Mouse (Mus musculus) myocyte (in vitro differentiated cells): ENCODE results near the gene Slc1a2. TPM values are rescaled to one million over a fixed set of nuclear protein-coding genes. Genes with fewer than 3 reads are reported as not detected.

ENCODE experiments used
- H3K27me3 ChIP-seq: one replicate; pipeline ENCODE4 v1.6.1; 2011; ENCODE audit not compliant: control insufficient read depth, insufficient read depth, insufficient read length
- H3K36me3 ChIP-seq: one replicate; pipeline ENCODE4 v1.6.1; 2011; ENCODE audit not compliant: control insufficient read depth, insufficient read depth
- H3K4me2 ChIP-seq: one replicate; pipeline ENCODE4 v1.6.1; 2011; ENCODE audit warnings: low read depth, control low read depth
- H3K4me3 ChIP-seq: one replicate; pipeline ENCODE4 v1.5.1; 2011; ENCODE audit warnings: mild to moderate bottlenecking, control low read depth, moderate library complexity
- H3K79me2 ChIP-seq: one replicate; pipeline ENCODE4 v1.6.1; 2011; ENCODE audit not compliant: control insufficient read depth, insufficient read depth
- H3ac ChIP-seq: one replicate; pipeline ENCODE4 v1.6.1; 2011; ENCODE audit not compliant: control insufficient read depth, insufficient read length
- CEBPB ChIP-seq: IDR thresholded peaks from 2 replicates; pipeline ENCODE4 v1.6.1; 2011; ENCODE audit warnings: mild to moderate bottlenecking, moderate library complexity; ENCODE audit not compliant: poor library complexity, insufficient read depth, severe bottlenecking
- E2F4 ChIP-seq: IDR thresholded peaks from one replicate; pipeline ENCODE4 v1.6.1; 2011; ENCODE audit warnings: mild to moderate bottlenecking, control low read depth, moderate library complexity; ENCODE audit not compliant: insufficient read depth
- MAX ChIP-seq: IDR thresholded peaks from one replicate; pipeline ENCODE4 v1.6.1; 2011; ENCODE audit warnings: low read depth, mild to moderate bottlenecking, control low read depth
- MYOD1 ChIP-seq, 3 experiments: IDR thresholded peaks; one replicate each; pipeline ENCODE4 v1.6.1; 2011; ENCODE audit warnings: control low read depth in 2 of 3, low read depth in 2 of 3, mild to moderate bottlenecking in 2 of 3, moderate library complexity in 1 of 3; ENCODE audit not compliant: insufficient read length in 2 of 3, control insufficient read depth in 1 of 3
- MYOG ChIP-seq, 3 experiments: IDR thresholded peaks; one replicate each; pipeline ENCODE4 v1.6.1; 2011; ENCODE audit warnings: control low read depth in 2 of 3, low read depth in 2 of 3, mild to moderate bottlenecking in 2 of 3; ENCODE audit not compliant: insufficient read length in 2 of 3, control insufficient read depth in 1 of 3, insufficient read depth in 1 of 3
- POLR2A ChIP-seq: IDR thresholded peaks from one replicate; pipeline ENCODE4 v1.6.1; 2011; ENCODE audit warnings: low read depth, mild to moderate bottlenecking, control low read depth, moderate library complexity; ENCODE audit not compliant: insufficient read length
- POLR2AphosphoS2 ChIP-seq: IDR thresholded peaks from one replicate; pipeline ENCODE4 v1.6.1; 2011; ENCODE audit warnings: low read depth, control low read depth; ENCODE audit not compliant: insufficient read length
- REST ChIP-seq: IDR thresholded peaks from one replicate; pipeline ENCODE4 v1.6.1; 2011; ENCODE audit warnings: mild to moderate bottlenecking, control low read depth, moderate library complexity; ENCODE audit not compliant: insufficient read depth, insufficient read length
- SRF ChIP-seq: IDR thresholded peaks from one replicate; pipeline ENCODE4 v1.6.1; 2011; ENCODE audit warnings: low read depth; ENCODE audit not compliant: control insufficient read depth, insufficient read length
- TCF12 ChIP-seq: IDR thresholded peaks from one replicate; pipeline ENCODE4 v1.6.1; 2011; ENCODE audit warnings: mild to moderate bottlenecking, control low read depth; ENCODE audit not compliant: poor library complexity, insufficient read depth, severe bottlenecking
- TCF3 ChIP-seq: IDR thresholded peaks from one replicate; pipeline ENCODE4 v1.6.1; 2011; ENCODE audit warnings: low read depth, control low read depth; ENCODE audit not compliant: insufficient read length
- USF1 ChIP-seq: IDR thresholded peaks from one replicate; pipeline ENCODE4 v1.6.1; 2011; ENCODE audit warnings: low read depth, mild to moderate bottlenecking, control low read depth, moderate library complexity
- polyA plus RNA-seq: library from polyadenylated mRNA; unstranded; fragments of >200 nt; fragmentation: generic; extraction: Trizol; gene quantifications from one replicate; pipeline ENCODE4 v1.2.1, GENCODE M21; 2012; ENCODE audit warnings: missing spikeins

The Slc1a2 gene
- polyA plus RNA-seq, 1 experiment: 0.02 TPM

- H3K4me3 ChIP-seq: no peak overlapping the region
- H3ac ChIP-seq: no peak overlapping the region
- no peaks in the 10 kb centered on the region for H3K79me2 ChIP-seq
- no peak for TF ChIP-seq E2F4
- H3K36me3 ChIP-seq: no peaks in the 10 kb centered on the region
- H3K4me2 ChIP-seq: no peak overlapping the region
- H3K27me3 ChIP-seq: peaks cover 23% of the 10 kb centered on the region
Observed at GRCm38 (mm10) chr2:102730788-102731187, 72.3 kb downstream of the Slc1a2 start.

- no peak overlapping the region for H3K4me2 ChIP-seq
- H3K27me3 ChIP-seq: peaks cover 23% of the 10 kb centered on the region
- no peak overlapping the region for H3K4me3 ChIP-seq
- H3ac ChIP-seq: no peak overlapping the region
- no peaks in the 10 kb centered on the region for H3K79me2 ChIP-seq
- H3K36me3 ChIP-seq: no peaks in the 10 kb centered on the region
- TF ChIP-seq MYOG (IDR thresholded peaks at IDR 0.05; ENCODE audit: control insufficient read depth in 1 of 3, insufficient read depth in 1 of 3, insufficient read length in 2 of 3, low read depth in 2 of 3): no peak
- no peak for TF ChIP-seq POLR2A
- no peak for TF ChIP-seq REST
- TF ChIP-seq CEBPB: no peak
- TF ChIP-seq MYOD1 (IDR thresholded peaks at IDR 0.05; ENCODE audit: control insufficient read depth in 1 of 3, insufficient read length in 2 of 3, low read depth in 2 of 3): no peak
- TF ChIP-seq MAX: no peak
Observed at GRCm38 (mm10) chr2:102733128-102733527, 74.7 kb downstream of the Slc1a2 start.

- Histone ChIP-seq H3K79me2 (no peaks in the 10 kb centered on the region), H3K4me3 (no peak overlapping the region), H3K36me3 (no peaks in the 10 kb centered on the region), H3ac (no peak overlapping the region), H3K27me3 (peaks cover 23% of the 10 kb centered on the region), H3K4me2 (no peak overlapping the region)
- TF ChIP-seq MYOD1 (IDR thresholded peaks at IDR 0.05; ENCODE audit: control insufficient read depth in 1 of 3, insufficient read length in 2 of 3, low read depth in 2 of 3) (no peak), MYOG (IDR thresholded peaks at IDR 0.05; ENCODE audit: control insufficient read depth in 1 of 3, insufficient read depth in 1 of 3, insufficient read length in 2 of 3, low read depth in 2 of 3) (no peak), CEBPB (no peak), REST (no peak), TCF12 (no peak), POLR2AphosphoS2 (no peak), MAX (no peak), USF1 (no peak), POLR2A (no peak), E2F4 (no peak), SRF (no peak), TCF3 (no peak)
Observed at GRCm38 (mm10) chr2:102734055-102734454, 75.6 kb downstream of the Slc1a2 start.

- no peak overlapping the region for H3K4me3 ChIP-seq
- TF ChIP-seq E2F4: no peak
- no peak for TF ChIP-seq POLR2A
- TF ChIP-seq SRF: no peak
- TF ChIP-seq USF1: no peak
- no peak for TF ChIP-seq TCF12
- TF ChIP-seq MAX: no peak
- TF ChIP-seq MYOG (IDR thresholded peaks at IDR 0.05; ENCODE audit: control insufficient read depth in 1 of 3, insufficient read depth in 1 of 3, insufficient read length in 2 of 3, low read depth in 2 of 3): no peak
- TF ChIP-seq CEBPB: no peak
- no peak for TF ChIP-seq TCF3
- TF ChIP-seq POLR2AphosphoS2: no peak
- no peak for TF ChIP-seq REST
- no peak for TF ChIP-seq MYOD1 (IDR thresholded peaks at IDR 0.05; ENCODE audit: control insufficient read depth in 1 of 3, insufficient read length in 2 of 3, low read depth in 2 of 3)
- peaks cover 23% of the 10 kb centered on the region for H3K27me3 ChIP-seq
- no peak overlapping the region for H3K4me2 ChIP-seq
- no peak overlapping the region for H3ac ChIP-seq
- H3K36me3 ChIP-seq: no peaks in the 10 kb centered on the region
- H3K79me2 ChIP-seq: no peaks in the 10 kb centered on the region
Observed at GRCm38 (mm10) chr2:102735031-102735430, 76.6 kb downstream of the Slc1a2 start.

GRCm38 (mm10) chr2:102735811-102736210 lies 77.4 kb downstream of the Slc1a2 start:
- no peaks in the 10 kb centered on the region for H3K36me3 ChIP-seq
- H3K79me2 ChIP-seq: no peaks in the 10 kb centered on the region
- H3ac ChIP-seq: no peak overlapping the region
- H3K27me3 ChIP-seq: peaks cover 20% of the 10 kb centered on the region
- no peak overlapping the region for H3K4me3 ChIP-seq
- no peak overlapping the region for H3K4me2 ChIP-seq
- TF ChIP-seq POLR2AphosphoS2 (no peak), MYOG (IDR thresholded peaks at IDR 0.05; ENCODE audit: control insufficient read depth in 1 of 3, insufficient read depth in 1 of 3, insufficient read length in 2 of 3, low read depth in 2 of 3) (no peak), MAX (no peak), E2F4 (no peak), TCF12 (no peak), CEBPB (no peak), USF1 (no peak), TCF3 (no peak), SRF (no peak), MYOD1 (IDR thresholded peaks at IDR 0.05; ENCODE audit: control insufficient read depth in 1 of 3, insufficient read length in 2 of 3, low read depth in 2 of 3) (no peak), POLR2A (no peak), REST (no peak)
